Mouse (Mus musculus): ENCODE data around the gene Tmem11. TPM values are rescaled to one million over a fixed set of nuclear protein-coding genes. Genes with fewer than 3 reads are reported as not detected.

The Tmem11 gene
- polyA plus RNA-seq (2012; rRNA removed): 46.0 and 46.6 TPM in 2 replicates

DNA sequence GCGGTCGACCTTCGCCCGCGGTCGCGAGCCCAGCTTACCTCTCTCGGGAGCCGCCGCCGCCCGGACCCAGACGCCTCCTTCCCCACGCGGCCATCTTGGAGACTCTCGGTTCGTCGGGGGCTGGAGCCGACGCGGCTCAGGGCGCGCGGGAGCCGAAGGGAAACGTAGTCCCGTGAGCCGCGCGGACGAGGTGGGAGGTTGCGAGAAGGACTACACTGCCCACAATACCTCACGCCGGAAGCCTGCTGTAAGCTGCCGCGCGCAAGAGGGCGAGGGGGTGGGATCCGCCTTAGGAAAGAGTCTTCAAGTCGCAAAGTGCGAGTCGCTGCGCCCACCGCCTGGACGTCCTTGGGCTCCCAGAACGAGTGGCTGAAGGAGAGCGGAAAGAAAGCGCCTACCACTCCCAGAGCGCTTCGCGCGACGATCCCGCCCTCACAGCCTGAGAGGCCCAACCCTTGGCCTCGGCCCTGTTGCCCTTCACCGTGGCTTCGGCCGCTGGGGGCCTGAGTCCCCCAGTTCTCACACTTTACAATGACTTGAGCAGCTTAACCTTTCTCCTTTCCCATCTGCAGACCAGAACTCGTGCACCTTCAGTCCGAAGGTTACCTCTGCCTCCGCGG, at the start of gene Tmem11:
TSS of gene Tmem11 (minus strand) at position 598 of the 620 bp plus-strand sequence.
- TF ChIP-seq CTCF (IDR thresholded peaks at IDR 0.05; ENCODE audit: extremely low read depth, insufficient read depth, low read length) (no peak), POLR2A (IDR thresholded peaks at IDR 0.05; ENCODE audit: extremely low read depth, insufficient read depth, low read length) (peak; percentile 87; the same call in 1 of the 2 replicates)
- Histone ChIP-seq H3K4me3 (ENCODE audit: insufficient read depth, low read length) (peak within 1 kb of the TSS; percentile 66), H3K27ac (ENCODE audit: insufficient read depth, low read length) (peak within 1 kb of the TSS; percentile 82), H3K4me1 (ENCODE audit: control insufficient read depth, insufficient read depth, low read length) (peaks cover 9% of the 10 kb centered on the region)

DNA sequence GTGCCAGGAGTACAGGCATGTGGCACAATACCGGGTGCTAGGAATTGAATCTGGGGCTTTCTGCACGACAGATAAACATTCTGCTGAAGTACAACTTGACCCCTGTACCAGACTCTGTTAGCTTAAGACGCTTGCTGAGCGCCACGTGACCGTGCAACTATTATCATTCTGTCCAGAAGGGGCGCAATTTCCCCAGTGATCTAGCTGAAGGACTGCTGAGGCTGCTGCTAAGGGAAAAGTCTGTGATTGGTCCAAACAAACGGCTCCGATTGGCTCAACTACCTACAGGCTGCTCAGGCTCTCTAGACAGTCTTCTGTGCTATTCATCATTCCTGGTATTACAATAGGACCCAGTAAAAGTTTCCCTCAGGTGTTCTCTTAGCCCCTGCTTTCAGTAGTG, 48.2 kb upstream of the Tmem11 start:
- no peak overlapping the region for H3K27ac ChIP-seq (ENCODE audit: insufficient read depth, low read length)

DNA sequence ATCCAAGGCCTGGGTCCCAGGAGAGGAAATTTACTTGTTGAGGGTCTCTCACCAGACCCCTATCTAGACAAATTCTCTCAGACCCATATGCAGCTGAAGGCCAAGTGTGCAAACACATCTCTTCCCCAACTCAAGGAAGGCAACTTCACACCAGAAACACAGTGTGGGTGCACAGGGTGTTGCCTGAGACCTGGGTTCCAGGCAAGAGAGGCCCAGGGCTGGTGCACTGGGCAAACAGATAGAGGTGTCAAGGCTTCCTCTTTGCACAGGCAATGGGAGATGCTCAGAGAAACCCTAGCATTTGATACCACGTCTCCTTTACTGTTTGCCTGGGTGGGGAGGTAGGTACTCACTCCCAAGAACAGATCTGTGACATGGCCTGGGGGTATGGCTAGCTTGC, 45.9 kb upstream of the Tmem11 start:
- no peak overlapping the region for H3K4me3 ChIP-seq (ENCODE audit: insufficient read depth, low read length)
- TF ChIP-seq CTCF (IDR thresholded peaks at IDR 0.05; ENCODE audit: extremely low read depth, insufficient read depth, low read length) (no peak), POLR2A (IDR thresholded peaks at IDR 0.05; ENCODE audit: extremely low read depth, insufficient read depth, low read length) (no peak)

More for the DNA sequence above, 48.2 kb upstream of the Tmem11 start:
- no peaks in the 10 kb centered on the region for H3K4me1 ChIP-seq (ENCODE audit: control insufficient read depth, insufficient read depth, low read length)
- no peak overlapping the region for H3K4me3 ChIP-seq (ENCODE audit: insufficient read depth, low read length)
- no peak for TF ChIP-seq POLR2A (IDR thresholded peaks at IDR 0.05; ENCODE audit: extremely low read depth, insufficient read depth, low read length)
- TF ChIP-seq CTCF (IDR thresholded peaks at IDR 0.05; ENCODE audit: extremely low read depth, insufficient read depth, low read length): peak; percentile 96

DNA sequence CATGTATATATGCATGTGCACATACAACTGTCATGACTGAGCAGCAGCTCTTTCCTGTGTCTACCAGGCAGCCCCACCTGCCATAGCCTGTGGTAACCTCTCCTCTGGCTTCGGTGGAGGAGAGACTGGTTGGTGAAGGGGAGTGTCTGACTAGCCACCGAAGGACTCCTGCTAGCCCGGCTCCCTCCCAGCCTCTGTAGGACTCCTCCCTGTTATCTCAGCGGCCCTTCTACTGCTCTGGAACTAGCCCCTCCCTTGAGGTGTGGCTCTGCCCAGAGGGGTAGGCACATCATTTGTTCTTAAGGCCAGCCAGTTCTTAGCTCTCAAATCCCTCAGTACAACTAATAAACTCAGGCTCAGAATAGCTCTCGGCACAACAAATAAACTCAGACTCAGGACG, 45.4 kb upstream of the Tmem11 start:
- Histone ChIP-seq H3K27ac (ENCODE audit: insufficient read depth, low read length) (no peak overlapping the region), H3K4me1 (ENCODE audit: control insufficient read depth, insufficient read depth, low read length) (no peaks in the 10 kb centered on the region), H3K4me3 (ENCODE audit: insufficient read depth, low read length) (no peak overlapping the region)
- TF ChIP-seq CTCF (IDR thresholded peaks at IDR 0.05; ENCODE audit: extremely low read depth, insufficient read depth, low read length): no peak
- TF ChIP-seq POLR2A (IDR thresholded peaks at IDR 0.05; ENCODE audit: extremely low read depth, insufficient read depth, low read length): no peak

More for the DNA sequence above, 45.9 kb upstream of the Tmem11 start:
- Histone ChIP-seq H3K27ac (ENCODE audit: insufficient read depth, low read length) (no peak overlapping the region), H3K4me1 (ENCODE audit: control insufficient read depth, insufficient read depth, low read length) (no peaks in the 10 kb centered on the region)

DNA sequence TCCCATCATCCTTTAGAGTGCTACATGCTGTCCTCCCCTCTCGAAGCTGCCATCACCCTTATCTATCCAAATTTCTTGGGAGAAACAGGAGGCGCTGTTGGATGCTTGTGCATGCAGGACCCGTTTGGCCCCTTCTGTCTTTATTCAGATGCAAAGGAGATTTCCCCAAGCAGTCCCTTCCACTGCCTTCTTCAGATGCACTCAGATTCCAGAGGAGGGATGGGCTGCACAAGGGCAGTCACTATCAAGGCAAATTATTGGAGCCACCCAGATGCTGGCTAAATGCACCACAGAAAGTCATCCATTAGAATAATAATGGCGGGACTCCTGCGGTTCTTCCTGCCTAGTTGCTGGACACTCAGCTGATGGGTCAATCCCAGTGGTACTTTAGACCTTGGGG, 43.9 kb upstream of the Tmem11 start:
- Histone ChIP-seq H3K4me3 (ENCODE audit: insufficient read depth, low read length) (no peak overlapping the region), H3K27ac (ENCODE audit: insufficient read depth, low read length) (no peak overlapping the region), H3K4me1 (ENCODE audit: control insufficient read depth, insufficient read depth, low read length) (no peaks in the 10 kb centered on the region)
- TF ChIP-seq POLR2A (IDR thresholded peaks at IDR 0.05; ENCODE audit: extremely low read depth, insufficient read depth, low read length) (no peak), CTCF (IDR thresholded peaks at IDR 0.05; ENCODE audit: extremely low read depth, insufficient read depth, low read length) (no peak)

DNA sequence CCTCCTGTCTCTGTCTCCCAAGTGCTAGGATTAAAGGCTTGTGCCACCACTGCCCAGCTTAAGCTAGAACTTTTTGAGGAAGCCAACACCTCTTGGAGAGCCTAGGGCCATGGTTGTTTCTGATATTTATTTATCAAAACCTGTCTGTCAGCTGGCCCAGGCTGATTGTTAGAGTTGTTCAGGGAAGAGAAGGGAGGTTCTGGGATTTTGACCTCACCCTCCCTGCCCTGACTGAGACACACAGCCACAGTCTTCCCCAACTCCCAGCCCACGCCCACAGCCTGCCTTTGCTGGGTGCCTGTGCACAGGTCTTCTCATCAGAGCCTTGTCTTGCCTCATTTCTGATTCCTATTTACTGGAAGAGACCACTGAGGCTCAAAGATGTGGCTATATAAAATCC, 43.1 kb upstream of the Tmem11 start:
- no peak overlapping the region for H3K4me3 ChIP-seq (ENCODE audit: insufficient read depth, low read length)
- TF ChIP-seq CTCF (IDR thresholded peaks at IDR 0.05; ENCODE audit: extremely low read depth, insufficient read depth, low read length): no peak
- H3K4me1 ChIP-seq (ENCODE audit: control insufficient read depth, insufficient read depth, low read length): no peaks in the 10 kb centered on the region
- H3K27ac ChIP-seq (ENCODE audit: insufficient read depth, low read length): no peak overlapping the region

DNA sequence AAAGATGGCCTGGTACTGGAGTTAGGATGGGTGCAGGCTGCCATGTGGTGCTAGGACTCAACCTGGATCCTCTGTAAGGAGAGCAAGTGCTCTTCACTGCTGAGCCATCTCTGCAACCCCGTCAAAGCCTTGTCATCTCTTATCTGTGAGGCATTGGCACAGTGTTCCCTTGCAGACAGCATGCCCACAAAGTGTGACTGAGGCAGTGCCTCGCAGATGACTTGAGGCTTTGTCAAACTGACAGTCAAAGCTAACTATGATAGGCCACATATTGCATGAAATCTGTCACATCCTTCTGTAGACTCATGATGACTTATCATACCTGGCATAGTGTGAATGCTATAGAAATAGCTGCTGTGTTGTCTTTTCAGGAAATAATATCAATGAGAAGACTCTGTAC, 40.9 kb upstream of the Tmem11 start:
- Histone ChIP-seq H3K4me3 (ENCODE audit: insufficient read depth, low read length) (no peak overlapping the region), H3K27ac (ENCODE audit: insufficient read depth, low read length) (no peak overlapping the region), H3K4me1 (ENCODE audit: control insufficient read depth, insufficient read depth, low read length) (no peaks in the 10 kb centered on the region)
- TF ChIP-seq POLR2A (IDR thresholded peaks at IDR 0.05; ENCODE audit: extremely low read depth, insufficient read depth, low read length) (no peak), CTCF (IDR thresholded peaks at IDR 0.05; ENCODE audit: extremely low read depth, insufficient read depth, low read length) (no peak)

DNA sequence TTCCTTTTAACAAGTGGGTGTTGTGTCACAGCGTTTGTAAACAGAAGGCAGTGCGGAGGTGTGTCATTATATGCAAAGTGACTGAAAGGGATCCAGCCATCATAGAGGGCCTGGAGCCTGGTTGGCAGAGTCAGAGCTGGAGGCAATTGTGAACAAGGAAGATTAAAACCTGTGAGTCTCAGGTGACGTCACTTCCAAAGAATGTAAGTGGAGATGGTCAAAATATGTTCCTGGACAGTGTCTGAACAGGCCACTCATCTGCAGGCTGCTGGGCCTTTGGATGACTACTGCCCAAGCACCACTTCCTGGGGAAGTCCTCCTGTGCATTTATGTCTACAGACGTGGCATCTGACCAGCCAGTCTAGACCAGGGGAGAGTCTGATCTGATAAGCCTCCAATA, 36.1 kb upstream of the Tmem11 start:
- no peak for TF ChIP-seq CTCF (IDR thresholded peaks at IDR 0.05; ENCODE audit: extremely low read depth, insufficient read depth, low read length)
- no peak for TF ChIP-seq POLR2A (IDR thresholded peaks at IDR 0.05; ENCODE audit: extremely low read depth, insufficient read depth, low read length)
- H3K4me3 ChIP-seq (ENCODE audit: insufficient read depth, low read length): no peak overlapping the region
- H3K27ac ChIP-seq (ENCODE audit: insufficient read depth, low read length): no peak overlapping the region
- H3K4me1 ChIP-seq (ENCODE audit: control insufficient read depth, insufficient read depth, low read length): peaks cover 5% of the 10 kb centered on the region

DNA sequence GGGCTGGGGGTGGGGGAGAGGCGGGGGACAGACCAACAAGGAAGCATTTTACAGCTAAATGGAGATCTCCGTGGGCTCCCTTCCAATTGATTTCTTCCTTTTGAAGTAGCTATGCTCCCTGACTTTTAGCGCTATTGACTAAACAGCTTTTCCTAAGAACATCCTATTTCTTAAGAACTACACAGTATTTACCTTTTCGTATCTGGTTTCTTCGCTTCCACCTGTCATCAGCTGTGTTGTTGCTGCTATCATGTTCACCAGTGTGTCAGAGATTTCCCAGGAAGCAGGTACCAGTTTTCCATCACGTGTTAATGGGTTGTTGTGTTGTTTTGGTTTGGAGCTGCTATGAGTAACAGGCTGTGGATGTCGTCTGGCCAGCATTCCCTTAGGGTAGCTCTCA, 35.4 kb upstream of the Tmem11 start, which contains the start of gene Natd1:
TSS of gene Natd1 (minus strand) at position 260 of the 400 bp plus-strand sequence.
- Histone ChIP-seq H3K4me1 (ENCODE audit: control insufficient read depth, insufficient read depth, low read length) (peaks cover 5% of the 10 kb centered on the region), H3K4me3 (ENCODE audit: insufficient read depth, low read length) (peak within 1 kb of the TSS; percentile 63), H3K27ac (ENCODE audit: insufficient read depth, low read length) (peak within 1 kb of the TSS; percentile 75)
- TF ChIP-seq CTCF (IDR thresholded peaks at IDR 0.05; ENCODE audit: extremely low read depth, insufficient read depth, low read length) (no peak), POLR2A (IDR thresholded peaks at IDR 0.05; ENCODE audit: extremely low read depth, insufficient read depth, low read length) (no peak)

All from cortical plate, adult 2 months (tissue).